Mouse (Mus musculus): ENCODE measurements around the gene Chgb. TPM values are rescaled to one million over a fixed set of nuclear protein-coding genes. Genes with fewer than 3 reads are reported as not detected.

The Chgb gene
- total RNA-seq, 2 experiments from 2014 or later: 327 to 362 TPM

- peak; percentile 80 to 92 for DNase-seq (ENCODE audit: low spot score in 2 of 2)
Observed at GRCm38 (mm10) chr2:132815608-132816314, 34.7 kb downstream of the Chgb start, which contains the start of the genes Trmt6 and Mcm8. TSS of gene Trmt6 (minus strand) at chr2:132816055. TSS of gene Mcm8 (plus strand) at chr2:132816141.

- no peak for DNase-seq (ENCODE audit: low spot score in 2 of 2)
Observed at GRCm38 (mm10) chr2:132841071-132841470, 60.0 kb downstream of the Chgb start.

Other genes starting within 250 kb of the Chgb start
- gene Gpcpd1, start 193.5 kb upstream of the Chgb start, total RNA-seq (2021): 100 to 1,000 TPM; 101 to 116 TPM
- gene Shld1, start 94.3 kb upstream of the Chgb start, total RNA-seq (2021): 1 to 10 TPM; 9.1 to 9.7 TPM
- gene Trmt6, start 34.8 kb downstream of the Chgb start, total RNA-seq (2021): 10 to 100 TPM; 23.1 to 27.7 TPM
- 1 to 10 TPM; 3.8 to 4.8 TPM for gene Mcm8, start 34.9 kb downstream of the Chgb start, total RNA-seq (2021)
- gene Crls1, start 65.4 kb downstream of the Chgb start, total RNA-seq (2021): 10 to 100 TPM; 33.5 to 38.1 TPM
- under 1 TPM; 0.69 to 0.76 TPM for gene Lrrn4, start 99.6 kb downstream of the Chgb start, total RNA-seq (2021)
- gene Fermt1, start 164.6 kb downstream of the Chgb start, total RNA-seq (2021): under 1 TPM; 0.19 to 0.76 TPM

All from layer of hippocampus, postnatal 14 days (tissue).